Mouse (Mus musculus) kidney, embryonic 15.5 days (tissue): ENCODE measurements around the gene Aspdh. TPM values are rescaled to one million over a fixed set of nuclear protein-coding genes. Genes with fewer than 3 reads are reported as not detected.

ENCODE experiments used
- ATAC-seq: fragments of 200-750 bp; cut with Nextera tagmentation; replicated peaks from 2 replicates; pipeline ENCODE4 v1.8.0; 2017; ENCODE audit warnings: moderate TSS enrichment; ENCODE audit not compliant: low FRiP score
- H3K27ac ChIP-seq: fragments of 300-500 bp; sonication (generic); 2 replicates; pipeline ENCODE4 v1.5.1; 2015; ENCODE audit warnings: mild to moderate bottlenecking, inconsistent platforms
- H3K27me3 ChIP-seq: fragments of 300-500 bp; sonication (generic); 2 replicates; pipeline ENCODE4 v1.6.1; 2015; ENCODE audit warnings: inconsistent platforms
- H3K36me3 ChIP-seq: fragments of 300-500 bp; sonication (generic); 2 replicates; pipeline ENCODE4 v1.6.1; 2015; ENCODE audit warnings: inconsistent platforms
- H3K4me1 ChIP-seq: fragments of 300-500 bp; sonication (generic); 2 replicates; pipeline ENCODE4 v1.6.1; 2015; ENCODE audit warnings: inconsistent platforms
- H3K4me2 ChIP-seq: fragments of 300-500 bp; sonication (generic); 2 replicates; pipeline ENCODE4 v1.6.1; 2015; ENCODE audit warnings: moderate library complexity, mild to moderate bottlenecking, inconsistent platforms
- H3K4me3 ChIP-seq: fragments of 300-500 bp; sonication (generic); replicated peaks from 2 replicates; pipeline ENCODE4 v1.5.1; 2015; ENCODE audit warnings: mild to moderate bottlenecking, inconsistent platforms
- H3K9ac ChIP-seq: fragments of 300-500 bp; sonication (generic); 2 replicates; pipeline ENCODE4 v1.6.1; 2015; ENCODE audit warnings: mild to moderate bottlenecking, inconsistent platforms
- H3K9me3 ChIP-seq: fragments of 300-500 bp; sonication (generic); replicated peaks from 2 replicates; pipeline ENCODE4 v1.6.1; 2016; ENCODE audit warnings: inconsistent platforms
- WGBS: fragments of 180-500 bp; shearing (Covaris S2); methylation state at CpG from one replicate; pipeline ENCODE4 v1.1.7; 2015; ENCODE audit warnings: mixed read lengths; 5-methylcytosine and 5-hydroxymethylcytosine counted together
- polyA plus RNA-seq: library from polyadenylated mRNA; unstranded; fragments of >200 nt; fragmentation: Nextera tagmentation; extraction: Ambion mirVana; gene quantifications from 2 replicates; pipeline ENCODE4 v1.2.1, GENCODE M21; 2015

The Aspdh gene
- polyA plus RNA-seq, 1 experiment from 2014 or later: 3.9 TPM

GRCm38 (mm10) chr7:44482836-44483435 lies 17.7 kb downstream of the Aspdh start:
- no peaks in the 10 kb centered on the region for H3K4me1 ChIP-seq
- H3K4me2 ChIP-seq: no peak overlapping the region
- H3K27me3 ChIP-seq: peaks cover 41% of the 10 kb centered on the region
- H3K36me3 ChIP-seq: no peaks in the 10 kb centered on the region
- 63% methylated on average over 3 of the region's 3 CpGs for WGBS
- no peak overlapping the region for H3K9ac ChIP-seq
- no peak overlapping the region for H3K4me3 ChIP-seq
- no peaks in the 10 kb centered on the region for H3K9me3 ChIP-seq
- no peak; the same call in 1 of the 2 replicates for ATAC-seq
- no peak overlapping the region for H3K27ac ChIP-seq

DNA sequence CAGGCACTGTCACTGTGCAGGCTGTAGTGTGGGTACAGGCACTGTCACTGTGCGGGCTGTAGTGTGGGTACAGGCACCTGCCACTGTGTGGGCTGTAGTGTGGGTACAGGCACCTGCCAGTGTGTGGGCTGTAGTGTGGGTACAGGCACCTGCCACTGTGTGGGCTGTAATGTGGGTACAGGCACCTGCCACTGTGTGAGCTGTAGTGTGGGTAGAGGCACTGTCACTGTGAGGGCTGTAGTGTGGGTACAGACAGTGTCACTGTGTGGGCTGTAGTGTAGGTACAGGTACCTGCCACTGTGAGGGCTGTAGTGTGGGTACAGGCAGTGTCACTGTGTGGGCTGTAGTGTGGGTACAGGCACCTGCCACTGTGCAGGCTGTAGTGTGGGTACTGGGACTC lies 18.9 kb downstream of the Aspdh start:
- Histone ChIP-seq H3K4me1 (no peaks in the 10 kb centered on the region), H3K4me2 (no peak overlapping the region), H3K9me3 (no peaks in the 10 kb centered on the region), H3K9ac (no peak overlapping the region), H3K27me3 (peaks cover 30% of the 10 kb centered on the region), H3K36me3 (peaks cover 9% of the 10 kb centered on the region), H3K4me3 (no peak overlapping the region), H3K27ac (no peak overlapping the region)
- 95% methylated on average over 1 of the region's 1 CpGs for WGBS
- ATAC-seq: no peak

GRCm38 (mm10) chr7:44484841-44485571 lies 19.8 kb downstream of the Aspdh start:
- WGBS: 35% methylated on average over 5 of the region's 5 CpGs
- Histone ChIP-seq H3K27ac (no peak overlapping the region), H3K27me3 (peaks cover 24% of the 10 kb centered on the region), H3K4me1 (no peaks in the 10 kb centered on the region), H3K4me2 (no peak overlapping the region), H3K9ac (no peak overlapping the region), H3K9me3 (no peaks in the 10 kb centered on the region), H3K36me3 (peaks cover 13% of the 10 kb centered on the region), H3K4me3 (no peak overlapping the region)
- peak; percentile 63; the same call in 1 of the 2 replicates for ATAC-seq

- 73% methylated on average over 7 of the region's 7 CpGs for WGBS
- Histone ChIP-seq H3K9ac (no peak overlapping the region), H3K9me3 (no peaks in the 10 kb centered on the region), H3K27me3 (peaks cover 18% of the 10 kb centered on the region), H3K4me1 (no peaks in the 10 kb centered on the region), H3K4me2 (no peak overlapping the region), H3K4me3 (no peak overlapping the region), H3K27ac (no peak overlapping the region), H3K36me3 (peaks cover 20% of the 10 kb centered on the region)
- ATAC-seq: 0 out of 2 replicates have a peak, but pooled peaks have one; percentile 16
Measured at GRCm38 (mm10) chr7:44485572-44486195, 20.5 kb downstream of the Aspdh start.

DNA sequence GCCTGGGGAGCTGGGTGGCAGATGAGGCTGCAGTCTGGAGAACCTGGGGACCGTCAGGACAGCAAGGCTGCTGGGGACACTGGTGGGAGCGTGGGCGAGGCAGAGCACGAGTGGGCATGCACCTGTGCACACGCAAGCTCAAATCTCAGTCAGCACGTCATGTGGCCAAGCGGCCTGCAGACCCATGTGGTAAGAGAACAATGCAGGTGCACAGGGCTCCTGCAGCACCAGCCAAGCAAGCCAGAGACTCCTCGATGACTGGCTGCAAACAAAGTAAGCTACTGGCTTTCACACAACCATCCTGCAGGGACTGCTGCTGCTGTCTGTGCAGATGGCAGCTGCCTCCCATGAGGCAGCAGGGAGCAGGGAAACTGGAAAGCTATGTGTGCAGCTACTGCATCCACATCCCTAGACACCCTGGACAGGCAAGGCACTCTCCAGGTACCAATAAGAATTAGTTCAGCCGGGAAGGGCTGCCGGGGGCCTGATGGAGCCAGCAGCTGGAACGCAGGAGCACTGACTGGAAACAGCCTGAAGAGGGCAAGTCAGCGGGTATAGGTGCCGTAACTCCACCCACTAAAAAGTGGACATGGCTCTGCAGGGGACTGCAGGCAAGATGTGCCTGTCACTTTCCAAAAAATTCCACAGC lies 21.9 kb downstream of the Aspdh start:
- Histone ChIP-seq H3K9ac (no peak overlapping the region), H3K27me3 (peaks cover 7% of the 10 kb centered on the region), H3K4me1 (no peaks in the 10 kb centered on the region), H3K9me3 (no peaks in the 10 kb centered on the region), H3K4me2 (no peak overlapping the region), H3K27ac (no peak overlapping the region), H3K36me3 (peaks cover 34% of the 10 kb centered on the region), H3K4me3 (no peak overlapping the region)
- WGBS: 60% methylated on average over 13 of the region's 13 CpGs
- ATAC-seq: no peak

DNA sequence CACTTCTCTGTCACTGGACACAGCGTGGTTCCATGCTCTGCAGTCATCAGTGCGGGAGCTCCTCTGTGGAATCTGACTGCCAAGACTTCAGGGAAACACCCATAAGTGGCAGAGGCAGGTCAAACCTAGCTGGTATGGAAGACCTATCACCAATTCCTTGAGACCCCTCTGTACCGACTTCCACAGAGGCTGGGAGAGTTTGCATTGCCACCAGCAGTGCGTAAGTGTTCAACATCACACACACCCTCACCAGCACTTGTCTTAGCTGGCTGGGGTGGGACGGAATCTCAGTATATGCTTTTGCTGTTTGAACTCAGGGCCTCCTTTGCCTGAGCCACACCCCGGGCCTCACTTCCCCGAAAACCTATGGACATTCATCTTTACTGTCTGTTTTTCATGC lies 22.7 kb downstream of the Aspdh start:
- WGBS: 90% methylated on average over 7 of the region's 7 CpGs
- H3K36me3 ChIP-seq: peaks cover 43% of the 10 kb centered on the region
- H3K4me3 ChIP-seq: no peak overlapping the region
- no peak overlapping the region for H3K9ac ChIP-seq
- H3K27ac ChIP-seq: no peak overlapping the region
- H3K4me1 ChIP-seq: no peaks in the 10 kb centered on the region
- no peaks in the 10 kb centered on the region for H3K9me3 ChIP-seq
- H3K4me2 ChIP-seq: no peak overlapping the region
- no peak for ATAC-seq
- no peaks in the 10 kb centered on the region; the same call in 1 of the 2 replicates for H3K27me3 ChIP-seq

DNA sequence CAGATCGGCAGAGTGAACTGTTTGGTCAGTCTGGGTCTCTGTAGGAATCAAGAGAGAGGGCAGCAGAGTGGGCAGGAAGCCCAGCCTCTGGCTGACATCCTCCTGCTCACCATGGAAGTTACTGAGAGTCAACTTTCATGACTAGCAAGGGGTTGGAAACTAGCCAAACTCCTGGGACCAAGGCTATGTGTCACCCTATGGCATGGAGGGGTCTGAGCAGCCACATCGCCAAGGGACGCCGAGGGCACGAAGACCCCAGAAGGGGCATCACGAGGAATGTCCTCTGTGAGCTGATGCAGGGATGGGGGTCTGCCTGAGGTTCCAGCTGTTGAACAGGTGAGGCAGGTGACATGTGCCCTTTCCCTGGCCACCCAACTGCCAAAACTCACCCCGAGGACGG lies 23.4 kb downstream of the Aspdh start:
- Histone ChIP-seq H3K27me3 (no peaks in the 10 kb centered on the region), H3K27ac (no peak overlapping the region), H3K4me3 (no peak overlapping the region), H3K9ac (no peak overlapping the region), H3K36me3 (peaks cover 45% of the 10 kb centered on the region), H3K9me3 (no peaks in the 10 kb centered on the region), H3K4me2 (no peak overlapping the region), H3K4me1 (no peaks in the 10 kb centered on the region)
- 92% methylated on average over 8 of the region's 8 CpGs for WGBS
- ATAC-seq: no peak

- 89% methylated on average over 4 of the region's 4 CpGs for WGBS
- peaks cover 55% of the 10 kb centered on the region for H3K36me3 ChIP-seq
- H3K4me1 ChIP-seq: peaks cover 7% of the 10 kb centered on the region
- no peak overlapping the region for H3K9ac ChIP-seq
- no peaks in the 10 kb centered on the region for H3K27me3 ChIP-seq
- no peak overlapping the region for H3K27ac ChIP-seq
- ATAC-seq: no peak
- H3K4me3 ChIP-seq: no peak overlapping the region
- no peak overlapping the region for H3K4me2 ChIP-seq
- no peaks in the 10 kb centered on the region for H3K9me3 ChIP-seq
Measured at GRCm38 (mm10) chr7:44490281-44490680, 25.1 kb downstream of the Aspdh start.

DNA sequence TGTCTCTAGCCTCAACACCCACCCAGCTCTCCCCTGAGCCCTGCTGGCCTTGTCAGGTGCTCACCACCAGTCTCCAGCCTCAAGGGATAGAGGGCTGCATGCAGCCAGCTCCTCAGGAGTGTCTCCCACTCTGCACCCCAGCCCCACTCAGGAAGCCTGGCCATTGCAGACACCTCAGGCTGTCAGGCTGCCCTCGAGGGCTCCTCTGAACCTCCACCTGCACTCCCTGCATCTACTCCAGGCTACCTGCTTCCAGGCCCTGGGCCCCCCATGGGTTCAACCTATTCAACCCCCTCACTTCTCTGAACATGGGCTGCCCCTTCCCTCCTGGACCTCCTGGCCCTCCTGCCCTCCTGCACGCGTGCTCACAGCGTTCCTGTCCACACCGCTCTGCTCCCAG lies 26.2 kb downstream of the Aspdh start:
- Histone ChIP-seq H3K27ac (no peak overlapping the region), H3K36me3 (peaks cover 55% of the 10 kb centered on the region), H3K27me3 (no peaks in the 10 kb centered on the region), H3K4me3 (no peak overlapping the region), H3K9me3 (no peaks in the 10 kb centered on the region), H3K4me2 (no peak overlapping the region), H3K9ac (no peak overlapping the region), H3K4me1 (peaks cover 14% of the 10 kb centered on the region)
- WGBS: 96% methylated on average over 5 of the region's 5 CpGs
- no peak for ATAC-seq

GRCm38 (mm10) chr7:44492166-44492826 lies 27.1 kb downstream of the Aspdh start:
- Histone ChIP-seq H3K9ac (no peak overlapping the region), H3K4me3 (no peak overlapping the region), H3K36me3 (peaks cover 55% of the 10 kb centered on the region), H3K4me1 (peaks cover 20% of the 10 kb centered on the region), H3K27ac (no peak overlapping the region), H3K4me2 (no peak overlapping the region), H3K9me3 (no peaks in the 10 kb centered on the region), H3K27me3 (no peaks in the 10 kb centered on the region)
- ATAC-seq: no peak
- WGBS: 92% methylated on average over 21 of the region's 21 CpGs

GRCm38 (mm10) chr7:44494681-44495080 lies 29.5 kb downstream of the Aspdh start:
- no peaks in the 10 kb centered on the region for H3K27me3 ChIP-seq
- no peak overlapping the region for H3K4me3 ChIP-seq
- H3K4me2 ChIP-seq: peak overlapping the region; percentile 95; the same call in 1 of the 2 replicates
- H3K4me1 ChIP-seq: peaks cover 22% of the 10 kb centered on the region
- no peak for ATAC-seq
- no peak overlapping the region for H3K9ac ChIP-seq
- H3K36me3 ChIP-seq: peaks cover 45% of the 10 kb centered on the region
- H3K9me3 ChIP-seq: no peaks in the 10 kb centered on the region
- 93% methylated on average over 12 of the region's 12 CpGs for WGBS
- no peak overlapping the region for H3K27ac ChIP-seq
